Mouse (Mus musculus): ENCODE measurements around the gene Tox3. TPM values are rescaled to one million over a fixed set of nuclear protein-coding genes. Genes with fewer than 3 reads are reported as not detected.

Tox3 gene
- total RNA-seq (2021): 10 to 100 TPM; 26.4 to 27.3 TPM

DNA sequence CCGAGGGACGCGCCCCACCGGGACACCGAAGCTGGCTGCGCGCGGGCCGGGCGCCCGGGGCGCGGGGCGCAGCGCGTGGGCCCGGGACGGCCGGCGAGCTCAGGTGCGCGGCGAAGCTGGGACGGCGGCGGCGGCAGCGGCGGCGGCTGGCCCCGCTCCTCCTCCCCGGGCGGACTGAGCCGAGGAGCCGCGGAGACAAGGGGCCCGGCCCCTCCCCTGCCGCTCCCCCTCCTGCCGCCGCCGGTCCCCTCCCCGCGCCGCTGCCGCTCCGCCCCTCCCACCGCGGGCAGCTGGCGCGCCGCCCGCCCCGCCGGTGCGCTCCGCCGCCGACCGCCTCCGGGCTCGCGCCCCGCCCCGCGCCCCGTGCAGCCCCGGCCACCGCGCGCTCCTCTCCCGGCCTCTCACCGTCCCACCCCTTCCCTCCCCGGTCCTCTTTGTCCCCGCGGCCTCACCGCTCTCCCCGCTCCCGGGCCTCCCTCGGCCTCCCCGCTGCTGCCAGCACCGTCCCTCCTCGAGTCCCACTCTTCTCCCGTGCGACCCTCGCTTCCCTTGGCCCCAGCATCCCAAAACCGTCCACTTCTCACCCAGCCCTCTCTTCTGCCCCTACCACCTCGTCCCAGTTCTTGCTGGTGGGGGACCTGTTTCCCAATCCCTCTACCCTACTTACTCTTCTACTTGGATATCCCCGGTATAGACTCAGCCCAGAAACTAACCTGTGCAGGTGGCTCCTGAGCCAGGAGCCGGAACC lies at the start of gene Tox3:
Gene Tox3, minus strand, starts transcription at position 166 of the 748 bp plus-strand sequence.
- intact Hi-C loops (cut with DNase I): loop anchor here (5.0 to 10.0 kb wide), 3 partner anchors 309 to 496 kb away; no protein-coding TSS in a partner anchor
- DNase-seq: peak; percentile 69

DNA sequence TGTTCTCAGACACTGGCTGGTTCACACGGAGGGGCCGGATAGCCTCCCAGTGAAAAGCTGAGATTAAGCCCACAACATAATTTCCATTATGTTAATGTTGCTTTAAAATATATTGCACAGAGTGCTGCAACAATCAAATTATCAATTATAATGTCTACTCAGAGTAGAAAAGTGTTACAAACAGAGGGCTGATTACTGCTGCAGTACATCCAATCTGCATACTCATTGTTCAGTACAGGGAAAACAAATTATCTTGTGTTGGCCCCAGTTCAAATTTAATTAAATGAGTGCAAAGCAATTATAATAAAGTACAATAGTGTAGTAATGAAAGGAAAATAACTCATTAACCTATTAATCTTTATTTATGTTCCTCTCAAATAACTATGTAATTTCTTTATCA lies 44.5 kb upstream of the Tox3 start:
- DNase-seq: no peak
- intact Hi-C loops (cut with DNase I): no loop called here

DNA sequence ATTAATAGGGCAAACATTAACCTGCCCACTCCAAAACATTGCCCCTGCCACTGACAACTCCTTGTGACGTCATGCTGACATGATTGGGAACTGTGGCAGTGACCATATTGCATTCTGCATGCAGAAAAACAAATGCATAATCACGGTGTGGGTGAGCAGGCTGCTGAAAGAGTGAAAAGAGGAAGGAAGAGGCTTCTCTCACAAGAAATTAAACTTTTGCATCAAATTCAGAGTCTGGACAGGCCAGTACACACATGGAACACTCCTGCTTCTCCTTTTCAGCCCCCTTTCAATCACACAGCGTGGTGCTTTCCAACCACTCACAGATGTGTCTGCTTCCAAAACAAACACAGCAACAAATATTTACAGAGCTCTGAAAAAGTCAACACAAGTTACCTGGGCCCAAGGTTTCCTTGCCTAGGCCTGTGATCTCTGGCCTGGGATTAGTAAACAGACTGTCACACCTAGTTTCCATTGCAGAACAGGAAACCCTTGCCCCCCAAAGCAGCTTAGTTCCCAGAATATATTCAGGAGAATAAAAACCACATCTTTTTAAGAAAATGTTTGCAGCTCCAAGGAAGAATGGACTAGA lies 43.4 kb upstream of the Tox3 start:
- intact Hi-C loops (cut with DNase I): no loop called here
- no peak for DNase-seq

DNA sequence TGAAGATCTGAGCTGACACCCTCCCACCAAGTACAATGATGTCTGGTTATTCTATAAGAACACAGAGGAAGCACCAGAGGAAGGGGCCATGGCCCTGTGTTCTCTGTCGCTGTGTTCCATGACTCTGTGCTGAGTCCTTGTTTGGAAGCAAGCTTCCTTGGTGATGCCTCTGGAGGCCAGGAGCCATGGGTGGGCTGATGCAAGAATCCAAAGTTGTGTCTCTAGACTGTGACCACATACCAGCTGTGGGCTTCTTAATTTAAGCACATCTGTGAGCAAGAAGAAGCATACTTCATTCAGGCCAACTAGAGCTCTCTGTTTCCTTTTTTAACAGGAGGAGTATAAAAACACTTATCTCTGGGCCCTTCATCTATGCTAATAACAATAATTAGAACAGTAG lies 42.7 kb upstream of the Tox3 start:
- intact Hi-C loops (cut with DNase I): no loop called here
- no peak for DNase-seq

DNA sequence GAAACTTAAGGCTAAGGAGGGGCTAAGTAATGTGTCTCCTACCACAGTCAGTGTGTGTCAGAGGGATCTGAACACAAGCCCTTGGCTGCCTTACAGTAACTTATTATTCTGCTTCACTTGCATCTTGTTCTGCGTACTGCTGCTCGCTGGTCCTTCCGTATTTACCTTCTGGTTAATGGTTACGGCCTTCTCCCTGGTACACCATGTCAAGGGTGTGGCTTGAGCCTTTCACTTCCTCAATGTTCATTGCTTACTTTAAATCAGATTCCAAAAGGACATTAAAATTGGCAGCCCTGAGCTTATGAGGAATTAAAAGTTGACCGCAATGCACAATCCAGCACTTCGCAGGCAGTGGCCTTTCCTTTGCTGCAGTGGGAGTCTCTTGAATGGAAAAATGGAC lies 30.9 kb upstream of the Tox3 start:
- DNase-seq: no peak
- intact Hi-C loops (cut with DNase I): no loop called here

DNA sequence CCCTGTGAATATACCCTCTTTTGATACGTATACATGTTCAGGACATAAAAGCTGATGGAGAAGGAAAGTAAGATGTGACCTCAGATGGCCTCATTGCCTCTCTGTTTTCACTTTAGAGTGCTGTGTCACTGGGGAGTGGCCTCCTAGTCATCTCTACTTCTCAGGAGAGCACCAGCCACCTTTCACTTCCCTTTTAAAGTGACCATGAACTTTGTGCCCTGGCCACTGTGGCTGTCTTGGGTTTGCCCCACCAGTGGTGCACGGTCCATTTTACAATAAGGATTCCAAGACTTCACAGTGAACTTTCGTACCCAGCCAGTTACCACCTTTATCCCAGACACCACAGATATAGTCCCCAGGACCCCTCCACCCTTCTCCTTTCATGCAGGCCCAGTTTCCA lies 29.9 kb upstream of the Tox3 start:
- DNase-seq: no peak
- intact Hi-C loops (cut with DNase I): no loop called here

DNA sequence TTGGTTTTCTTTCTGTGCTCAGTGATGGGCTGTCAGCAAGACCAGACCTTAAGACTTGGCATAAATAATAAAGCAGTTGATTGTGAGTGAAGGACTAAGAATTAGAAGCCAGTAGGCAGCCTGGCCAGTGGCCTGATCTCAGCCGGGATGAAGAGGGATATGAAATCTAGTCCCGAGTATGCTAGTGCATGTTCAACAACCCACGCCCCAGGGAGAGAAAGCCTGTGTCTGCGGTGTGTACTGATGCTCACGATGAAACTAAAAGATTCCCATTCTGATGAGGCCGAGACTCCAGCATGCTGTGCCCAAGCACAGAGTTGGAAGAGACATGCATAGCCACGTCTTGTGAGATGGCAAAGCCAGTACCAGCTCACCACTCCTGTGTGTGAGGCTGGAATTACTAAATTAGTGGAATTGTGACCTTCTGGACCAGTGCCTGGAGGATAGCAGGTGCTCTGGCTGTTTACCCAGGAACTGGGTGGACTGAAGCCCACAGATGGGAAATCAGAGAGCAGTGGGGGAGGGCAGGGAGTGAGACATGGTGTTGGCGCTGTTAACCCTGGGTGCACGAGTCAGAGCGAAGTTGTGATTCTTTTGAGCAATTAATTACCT lies 23.6 kb upstream of the Tox3 start:
- peak; percentile 94 for DNase-seq

DNA sequence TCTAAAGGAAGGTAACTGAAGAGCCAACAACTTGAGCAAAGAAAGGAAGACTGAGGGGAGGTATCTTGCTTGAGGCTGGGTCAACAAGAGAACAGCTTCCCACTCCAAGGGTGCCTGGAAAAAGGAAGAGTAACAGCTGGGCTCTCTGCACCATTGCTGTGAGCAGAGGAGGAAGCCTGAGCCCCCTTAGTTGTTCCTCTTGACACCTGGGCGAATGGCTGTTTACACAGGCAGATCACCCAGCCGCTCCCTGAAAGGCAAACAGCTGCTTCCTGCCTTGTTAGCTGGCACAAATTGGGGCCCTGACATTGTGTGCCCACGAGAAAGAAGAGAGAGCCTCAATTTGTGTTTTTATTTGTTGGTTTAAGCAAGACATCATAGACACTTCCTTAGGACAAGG lies 21.7 kb upstream of the Tox3 start:
- intact Hi-C loops (cut with DNase I): no loop called here
- no peak for DNase-seq

More for the DNA sequence above, 23.6 kb upstream of the Tox3 start:
- intact Hi-C loops (cut with DNase I): no loop called here

DNA sequence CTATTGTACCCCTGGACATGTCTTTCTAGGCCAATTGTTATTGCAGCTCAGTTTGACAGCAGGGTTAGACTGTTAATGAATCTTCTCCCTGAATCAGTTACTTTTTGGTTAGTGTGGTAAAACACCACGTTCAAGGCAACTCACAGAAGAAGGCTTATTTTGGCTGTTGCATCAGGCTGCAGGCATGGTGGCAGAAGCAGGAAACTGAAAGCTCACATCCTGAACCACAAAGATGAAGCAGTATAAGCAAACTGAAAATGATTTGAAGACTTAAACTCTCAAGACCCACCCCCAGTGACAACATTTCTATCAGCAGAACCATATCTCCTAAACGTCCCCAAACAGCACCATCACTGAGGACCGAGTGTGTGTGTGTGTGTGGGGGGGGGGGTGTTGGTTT lies 8.6 kb upstream of the Tox3 start:
- intact Hi-C loops (cut with DNase I): no loop called here
- DNase-seq: no peak

DNA sequence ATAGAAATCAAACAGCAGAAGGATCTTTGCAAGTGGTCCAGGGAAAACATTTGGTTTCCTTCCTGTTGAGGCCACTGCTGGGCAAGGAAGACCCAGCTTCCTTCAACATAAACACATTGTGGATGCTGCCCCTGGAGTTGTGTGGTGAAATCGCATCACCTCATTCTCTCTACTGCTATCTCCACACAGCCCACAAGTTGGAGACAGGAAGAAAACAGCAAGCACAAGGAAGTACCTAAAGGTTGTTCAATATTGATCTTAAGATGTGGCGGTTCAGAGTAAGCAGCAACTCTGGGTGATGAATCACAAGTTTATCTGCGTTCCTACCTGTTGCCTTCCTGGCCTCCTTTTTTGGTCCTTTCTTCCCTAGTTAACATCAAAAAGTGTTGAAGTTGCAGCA lies 6.6 kb upstream of the Tox3 start:
- intact Hi-C loops (cut with DNase I): no loop called here
- DNase-seq: no peak

DNA sequence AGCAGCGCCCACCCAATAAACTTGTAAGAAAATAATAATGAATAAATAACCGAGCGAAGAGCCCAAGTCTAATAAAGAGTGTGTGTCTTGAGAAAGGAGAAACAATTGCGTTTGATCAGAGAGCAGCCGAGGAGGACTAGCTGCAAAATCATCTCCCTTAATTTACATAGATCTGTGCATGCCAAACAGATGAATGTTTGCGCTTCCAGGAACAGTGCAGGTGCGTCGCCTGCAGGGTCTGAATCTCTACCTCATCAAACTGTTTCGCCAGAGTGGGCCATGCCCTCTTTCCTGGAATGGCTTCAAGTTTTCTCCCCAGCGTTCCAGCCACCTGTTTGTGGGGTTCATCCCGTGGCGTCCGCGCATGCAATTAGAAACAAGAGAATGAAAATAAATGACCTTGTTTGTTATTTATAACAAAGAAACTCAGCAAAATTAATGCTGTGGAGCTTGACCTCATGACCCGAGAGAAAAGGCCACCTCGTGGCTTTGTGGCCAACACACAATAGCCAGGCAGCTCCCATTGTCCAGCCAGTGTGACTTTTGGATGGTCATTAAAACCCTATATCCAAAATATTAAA lies 5.9 kb upstream of the Tox3 start:
- intact Hi-C loops (cut with DNase I): no loop called here
- peak; percentile 25 for DNase-seq

DNA sequence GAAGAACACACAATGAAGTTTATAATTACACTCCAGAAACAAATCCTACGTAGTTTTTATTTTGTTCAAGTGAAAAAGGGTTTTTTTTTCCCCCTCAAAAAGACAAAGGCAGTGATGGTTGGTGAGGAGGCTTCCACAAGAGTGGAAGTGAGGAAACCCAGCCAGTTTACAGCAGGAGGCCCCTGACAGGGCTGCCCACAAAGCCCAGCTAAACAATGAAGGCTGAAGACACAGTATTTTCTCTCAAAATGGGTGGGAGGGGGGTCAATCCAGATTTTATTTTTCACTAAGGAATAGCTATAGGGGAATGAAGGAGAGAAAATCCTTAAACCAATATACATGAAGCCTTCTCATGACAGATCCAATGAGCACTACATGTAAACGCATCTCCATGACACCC lies 5.4 kb upstream of the Tox3 start:
- peak; percentile 25 for DNase-seq
- intact Hi-C loops (cut with DNase I): no loop called here

DNA sequence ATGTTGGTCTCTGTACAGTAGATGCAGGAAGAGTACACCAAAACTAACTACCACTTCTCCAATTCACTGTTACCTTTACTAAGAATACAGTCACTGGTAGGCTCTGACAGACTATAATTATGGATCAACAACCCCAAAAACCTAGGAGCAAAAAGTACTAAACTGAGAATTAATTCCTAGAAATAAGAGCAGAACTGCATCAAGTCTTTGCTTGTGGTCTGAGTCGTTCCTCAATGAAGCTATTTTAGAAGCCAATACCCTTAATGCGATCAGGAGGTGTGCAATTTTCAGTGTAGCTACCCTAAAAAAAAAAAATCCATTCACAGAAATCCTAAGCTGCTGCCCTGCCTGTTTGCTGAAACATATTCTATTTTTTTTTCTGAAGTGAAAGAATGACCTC lies 4.8 kb upstream of the Tox3 start:
- intact Hi-C loops (cut with DNase I): no loop called here

DNA sequence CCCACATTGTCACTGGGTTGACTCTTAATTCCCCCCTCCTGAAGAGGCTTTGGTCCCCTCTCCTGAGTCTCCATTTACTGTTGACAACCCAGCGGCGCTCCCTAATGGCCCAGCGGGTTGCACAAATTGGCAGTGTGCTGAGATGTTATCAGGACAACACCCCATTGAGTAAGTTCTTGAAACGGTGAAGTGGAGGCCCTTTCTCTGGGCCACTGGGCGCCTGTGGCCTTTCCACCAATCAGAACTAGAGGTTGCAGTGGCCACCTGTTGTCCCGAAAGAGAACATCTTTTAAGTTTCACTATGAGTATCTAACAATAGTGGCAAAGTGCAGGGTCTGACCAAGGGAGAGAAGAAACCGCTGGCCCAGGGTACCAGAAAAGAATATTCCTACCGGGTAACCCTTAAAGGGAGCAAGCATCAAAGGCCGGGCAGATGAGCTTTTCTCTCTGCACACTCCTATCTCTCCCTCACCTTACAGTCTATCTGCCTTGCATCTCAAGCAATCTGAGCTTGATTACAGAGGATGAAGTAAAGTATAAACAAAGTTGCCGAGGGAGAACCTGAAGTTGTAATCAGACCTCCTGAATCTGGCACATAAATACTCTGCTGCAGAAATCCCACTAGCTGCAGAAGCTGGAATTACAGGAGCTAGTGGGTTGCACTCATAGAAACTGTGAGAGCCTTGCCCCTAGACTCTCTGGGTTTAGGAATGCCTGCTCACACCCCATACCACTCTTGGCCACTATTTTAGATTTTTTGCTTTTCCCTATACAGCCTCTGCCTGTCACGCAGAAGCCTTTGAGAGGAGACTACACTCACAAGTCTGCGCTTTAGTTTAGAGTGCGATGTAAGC lies 1.8 kb upstream of the Tox3 start:
- no peak for DNase-seq
- intact Hi-C loops (cut with DNase I): loop anchor here (5.0 to 10.0 kb wide), 3 partner anchors 307 to 498 kb away; no protein-coding TSS in a partner anchor

More for the DNA sequence above, 4.8 kb upstream of the Tox3 start:
- DNase-seq: no peak

DNA sequence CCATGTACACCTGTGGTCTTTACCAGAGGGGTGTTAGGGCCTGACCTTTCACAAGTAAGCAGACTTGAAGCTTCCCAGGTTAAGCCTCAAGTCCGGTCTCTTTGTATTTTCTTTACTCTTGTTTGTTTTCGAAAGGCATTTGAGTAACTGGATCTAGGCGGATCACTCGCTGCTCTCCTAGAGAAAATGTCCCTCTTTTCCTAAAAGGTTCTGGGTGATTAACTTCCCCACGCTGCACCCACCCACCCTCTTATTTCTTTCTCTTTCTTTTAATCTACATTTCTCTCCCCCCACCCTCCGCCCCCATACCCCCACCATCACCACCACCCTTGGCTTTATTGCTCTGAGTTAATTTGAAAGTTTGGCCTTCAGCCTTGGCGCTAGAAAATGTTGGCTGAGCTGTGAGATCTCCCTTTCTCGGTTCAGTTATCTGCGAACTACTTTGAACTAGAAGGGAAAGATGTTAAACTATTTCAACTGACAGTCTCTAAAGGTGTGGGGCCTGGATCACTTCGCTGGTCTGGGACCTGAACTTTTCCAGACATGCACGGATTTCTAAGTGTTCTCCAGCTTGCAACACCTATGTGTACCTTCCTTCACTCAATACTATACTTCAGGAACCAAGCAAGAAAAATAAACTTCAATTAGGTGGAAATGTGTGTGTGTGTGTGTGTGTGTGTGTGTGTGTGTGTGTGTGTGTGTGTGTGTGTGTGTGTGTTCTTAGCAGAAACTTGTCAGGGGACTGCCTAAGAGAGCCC lies 962 bp upstream of the Tox3 start:
- intact Hi-C loops (cut with DNase I): loop anchor here (5.0 to 10.0 kb wide), 3 partner anchors 308 to 497 kb away; no protein-coding TSS in a partner anchor
- DNase-seq: no peak

DNA sequence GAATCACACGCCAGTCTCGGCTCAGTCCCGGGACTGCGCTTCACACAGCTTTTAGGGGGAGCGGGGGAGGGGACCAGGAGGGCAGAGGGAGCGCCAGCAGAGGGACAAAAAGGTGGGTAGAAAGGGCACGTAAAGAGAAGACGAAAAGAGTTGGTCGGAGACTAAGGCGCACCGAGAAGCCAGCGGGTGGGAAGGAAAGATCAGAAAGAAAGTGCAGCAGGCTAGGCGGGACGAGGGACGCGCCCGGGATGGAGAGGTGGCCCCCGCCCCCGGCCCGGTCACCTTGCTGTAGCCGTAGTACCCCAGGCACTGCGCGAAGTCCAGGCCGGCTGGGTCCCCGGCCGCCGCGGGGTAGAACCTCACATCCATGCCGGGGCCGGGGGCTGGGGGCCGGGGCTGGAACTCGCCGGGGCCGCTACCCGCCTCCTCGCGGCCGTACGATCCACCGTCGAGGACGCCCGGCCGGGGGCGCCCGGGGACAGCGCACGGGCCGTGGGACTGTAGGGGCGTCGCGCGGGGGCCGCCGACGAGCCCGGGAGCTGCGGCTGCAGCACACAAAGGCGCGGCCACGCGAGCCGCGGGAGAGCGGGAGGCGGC lies 464 bp downstream of the Tox3 start:
- intact Hi-C loops (cut with DNase I): loop anchor here (5.0 to 10.0 kb wide), 3 partner anchors 310 to 495 kb away; no protein-coding TSS in a partner anchor
- DNase-seq: peak; percentile 44

DNA sequence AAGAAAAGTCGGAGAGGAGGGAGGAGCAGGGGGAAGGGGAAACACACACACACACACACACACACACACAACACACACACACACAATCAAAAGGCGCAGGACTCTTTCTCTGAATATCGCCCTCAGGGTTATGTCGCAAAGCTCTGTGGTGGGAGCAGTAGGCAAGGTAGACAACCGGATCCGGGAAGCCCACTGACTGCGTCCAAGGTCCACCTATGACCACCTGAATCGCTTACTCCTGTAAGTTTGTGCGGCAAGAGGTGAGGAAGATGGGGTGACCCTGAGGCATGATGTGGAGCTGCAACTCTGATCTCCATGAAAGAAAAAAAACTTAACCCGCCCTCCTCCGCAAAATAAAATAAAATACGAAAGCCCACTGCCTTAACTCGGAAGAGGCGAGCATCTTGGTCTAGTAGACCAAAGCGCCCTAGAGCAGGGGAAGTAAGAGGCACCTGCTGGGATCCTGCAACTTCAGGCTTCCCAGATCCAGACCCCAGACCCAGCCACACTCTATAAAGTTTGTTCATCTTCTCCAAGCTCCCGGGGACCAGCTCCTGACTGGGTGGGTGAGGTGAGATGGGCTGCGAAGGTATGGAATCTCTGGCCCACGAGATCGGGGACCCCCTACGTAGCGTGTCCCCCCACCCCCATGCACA lies 1.1 kb downstream of the Tox3 start:
- no peak for DNase-seq
- intact Hi-C loops (cut with DNase I): loop anchor here (5.0 to 10.0 kb wide), 3 partner anchors 310 to 495 kb away; no protein-coding TSS in a partner anchor

DNA sequence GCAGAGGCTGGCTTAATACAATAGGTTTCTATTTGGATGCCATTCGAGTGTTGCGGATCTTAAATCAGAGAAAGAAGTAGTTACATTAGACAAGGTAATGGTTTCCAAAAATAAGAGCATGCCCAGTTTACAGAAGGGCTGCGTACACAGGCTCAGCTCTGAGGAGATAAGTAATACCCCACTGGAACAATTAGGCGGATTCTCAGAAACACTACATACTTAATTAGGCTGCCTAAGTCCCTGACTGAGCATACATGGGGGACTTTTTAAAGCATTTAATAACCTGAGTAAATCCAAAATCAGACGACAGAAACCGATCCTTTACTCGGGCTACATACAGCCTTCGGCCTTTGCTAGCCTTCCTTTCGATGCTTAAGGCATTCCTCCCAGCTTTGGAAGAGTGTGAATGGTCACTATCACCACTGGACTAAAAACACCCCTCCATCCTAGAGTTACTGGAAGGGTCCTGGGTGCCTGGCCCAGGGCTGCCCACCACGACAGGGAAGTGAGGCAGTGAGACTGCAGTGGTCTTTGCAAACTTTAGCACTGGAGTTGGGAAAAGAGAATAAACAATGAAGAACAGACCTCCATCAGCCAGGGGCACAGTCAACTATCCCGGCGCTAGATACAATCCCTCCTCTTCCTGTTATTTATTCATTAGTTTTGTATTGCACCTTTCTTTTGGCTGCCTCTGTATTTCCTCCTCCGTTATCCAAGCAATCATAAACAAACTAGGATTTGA lies 1.8 kb downstream of the Tox3 start:
- intact Hi-C loops (cut with DNase I): loop anchor here (5.0 to 10.0 kb wide), 3 partner anchors 311 to 494 kb away; no protein-coding TSS in a partner anchor

More for the DNA sequence above, 1.8 kb downstream of the Tox3 start:
- no peak for DNase-seq

Measured in left cerebral cortex, postnatal 4 days (tissue).